Mouse (Mus musculus) spleen, embryonic (tissue): ENCODE measurements at regions not wholly inside any gene's neighbourhood (a gene's known extent, or its start where the extent isn't known, plus 50 kb on each side); places are given as distances from the start of the nearest gene placed in this dataset.

Experiments
- CTCF ChIA-PET: fragments of 350-600 bp; sonication (Branson Sonifier 250); formaldehyde crosslinking; loops from one replicate; lab custom pipeline; 2022; lab: Charles Lee

DNA sequence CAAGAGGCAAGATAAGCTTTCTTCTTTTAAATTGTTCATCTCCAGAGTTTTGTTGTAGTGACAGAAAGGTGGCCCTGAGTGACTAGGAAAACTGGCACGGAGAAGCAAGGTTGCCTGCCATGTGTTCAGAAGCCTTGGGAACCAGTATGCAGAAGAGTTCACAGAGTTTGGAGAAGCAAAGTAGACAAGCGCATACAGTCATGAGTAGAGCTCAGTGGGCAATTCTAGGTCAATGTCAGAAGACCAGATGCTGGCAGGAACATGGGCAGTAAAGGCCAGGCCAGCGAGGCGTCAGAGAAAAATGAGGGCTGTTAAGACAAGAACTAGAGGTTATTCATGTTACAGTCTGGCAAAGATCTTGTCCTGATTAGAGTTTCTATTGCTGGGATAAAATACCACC, 172.7 kb downstream of the Tmem17 start:
- CTCF ChIA-PET: no interaction called here

DNA sequence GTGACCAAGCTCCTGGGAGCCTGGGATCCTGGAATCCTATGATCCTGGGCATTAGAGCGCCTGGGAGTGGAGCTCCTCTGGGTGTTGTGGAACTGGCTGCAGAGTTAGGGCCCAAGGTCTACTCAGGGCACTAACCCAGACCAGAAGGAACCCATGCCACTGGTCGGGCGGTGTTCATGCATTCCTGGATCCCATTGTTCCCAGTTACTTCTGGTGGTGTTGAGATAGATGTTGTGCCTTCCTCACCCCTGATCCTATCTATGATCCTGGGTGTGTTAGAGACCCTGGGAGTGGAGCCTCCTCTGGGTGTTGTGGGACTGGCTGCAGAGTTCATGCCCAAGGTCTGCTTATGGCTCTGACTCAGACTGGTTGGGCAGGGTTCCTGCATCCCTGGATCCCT, 169.9 kb downstream of the B3gnt2 start:
- CTCF ChIA-PET: interaction anchor here (0.6 kb wide), 1 partner anchor 292 kb away, joined by 8 read pairs; no protein-coding TSS in a partner anchor

DNA sequence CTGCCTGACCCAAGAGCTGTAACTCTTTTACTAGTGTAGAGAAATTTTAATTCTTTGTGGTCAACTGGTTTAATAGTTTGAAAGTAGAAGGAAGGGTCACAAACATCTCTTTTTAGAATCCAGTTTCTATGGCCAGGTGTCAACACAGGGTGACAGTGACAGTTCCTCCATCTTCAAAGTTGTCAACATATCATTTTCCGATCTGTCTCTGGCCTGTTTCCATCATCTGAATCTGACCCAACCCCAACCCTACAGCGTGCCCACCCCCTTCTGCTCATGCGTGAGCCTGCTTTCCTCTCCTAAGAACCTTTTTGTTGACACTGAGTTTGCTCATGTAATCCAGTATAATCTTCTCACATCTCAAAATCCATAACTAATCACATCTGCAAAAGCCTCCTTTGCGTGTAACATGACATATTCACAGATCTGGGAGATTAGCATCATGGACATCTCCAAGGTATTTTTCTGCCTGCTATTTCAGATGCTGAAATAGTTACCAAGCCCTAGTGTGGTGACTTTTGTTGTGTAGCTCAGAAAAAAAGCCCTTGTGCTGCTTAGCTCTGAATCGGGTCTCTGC, 168.4 kb downstream of the B3gnt2 start:
- CTCF ChIA-PET: no interaction called here

DNA sequence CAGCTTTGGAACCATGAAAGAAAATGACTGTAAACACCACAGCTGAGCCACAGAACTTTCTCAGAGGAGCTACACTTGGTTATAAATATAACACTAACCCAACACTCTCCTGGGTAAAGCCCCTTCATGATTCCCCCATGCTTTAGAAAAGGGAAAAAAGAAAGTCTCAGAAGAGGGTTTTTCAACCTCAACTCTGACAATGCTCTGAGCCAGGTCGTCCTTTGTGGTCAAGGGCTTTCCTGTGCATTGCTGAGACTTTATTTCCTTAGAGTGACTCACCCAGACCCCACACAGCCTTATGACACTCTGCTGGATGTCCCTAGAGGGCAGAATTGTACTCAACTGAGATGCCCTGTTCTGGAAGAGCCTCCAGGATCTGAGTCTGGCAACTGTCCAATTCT, 167.8 kb downstream of the B3gnt2 start:
- CTCF ChIA-PET: no interaction called here

DNA sequence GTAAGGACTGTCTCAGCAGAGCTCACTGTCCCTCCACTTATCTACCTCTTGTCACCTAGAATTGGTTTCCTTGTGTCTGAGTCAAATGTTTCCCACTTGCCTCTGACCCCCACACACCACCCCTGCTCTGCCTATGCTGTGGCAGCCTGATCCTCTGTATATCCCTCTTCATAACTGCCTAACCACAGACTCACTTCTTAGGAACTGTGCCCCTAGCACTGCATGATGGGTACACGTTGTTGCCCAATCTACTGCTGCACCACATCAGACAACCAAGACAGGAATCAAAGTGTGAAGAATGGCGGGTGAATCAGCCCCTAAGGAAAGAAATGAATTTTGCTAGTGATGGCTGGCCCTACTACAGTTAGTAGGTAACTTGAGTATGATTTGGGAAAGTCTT, 167.4 kb downstream of the B3gnt2 start:
- CTCF ChIA-PET: no interaction called here

DNA sequence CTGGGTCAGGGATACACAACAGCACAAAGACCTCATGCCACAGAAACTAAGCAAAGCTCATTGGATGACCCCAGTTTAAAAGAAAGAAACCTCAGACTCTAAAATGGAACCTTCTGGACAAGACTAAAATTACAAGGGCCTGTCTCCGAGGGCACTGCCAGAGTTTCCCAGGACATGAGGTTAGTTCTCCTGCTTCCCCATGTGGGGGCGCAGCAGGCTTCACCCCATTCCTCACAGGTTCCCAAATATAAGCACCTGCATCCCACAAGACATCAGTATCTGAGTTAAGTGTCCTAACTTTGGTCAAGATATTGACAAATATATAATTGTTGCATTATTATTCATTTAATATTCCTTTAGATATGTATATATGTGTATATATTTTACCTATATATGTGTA, 166.8 kb downstream of the B3gnt2 start:
- CTCF ChIA-PET: no interaction called here

DNA sequence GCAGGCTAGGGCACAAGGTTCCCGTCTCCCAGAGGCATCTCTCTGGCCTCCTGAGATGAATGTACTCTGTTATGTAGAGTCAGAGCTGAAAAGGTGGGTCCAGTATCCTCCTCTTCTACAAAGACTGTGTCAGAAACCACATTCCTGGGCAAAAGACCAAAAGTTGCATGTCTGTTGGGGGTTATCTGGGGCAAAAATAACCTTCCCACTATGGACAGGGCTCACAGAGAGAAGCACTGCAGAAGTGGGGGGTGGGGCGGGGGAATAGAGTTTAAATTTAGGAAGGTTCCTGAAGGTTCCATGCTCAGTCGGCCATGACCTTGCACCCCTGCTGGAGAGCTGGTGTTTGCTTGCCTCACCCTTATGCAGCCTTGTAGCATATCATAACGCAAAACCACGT, 165.9 kb downstream of the B3gnt2 start:
- CTCF ChIA-PET: interaction anchor here (0.7 kb wide), 2 partner anchors 60 to 151 kb away, joined by 4 to 6 read pairs; no protein-coding TSS in a partner anchor

DNA sequence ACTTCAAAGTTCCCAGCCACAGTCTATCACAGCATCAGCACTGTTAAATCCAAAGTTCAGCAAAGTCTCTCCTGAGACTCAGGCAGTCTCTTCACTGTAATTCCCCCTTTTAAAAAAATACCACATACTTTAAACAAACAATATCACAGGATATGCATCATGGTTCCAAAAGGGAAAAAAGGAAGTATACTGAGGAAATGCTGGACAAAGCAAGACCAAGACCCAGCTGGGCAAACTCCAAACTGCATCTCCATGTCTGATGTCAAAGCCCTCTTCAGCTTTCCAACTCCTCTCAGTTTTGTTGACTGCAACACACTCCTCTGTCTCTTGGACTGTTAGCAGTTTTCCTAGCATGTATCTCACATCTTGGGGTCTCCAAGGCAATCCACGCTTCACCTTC, 165.5 kb downstream of the B3gnt2 start:
- CTCF ChIA-PET: no interaction called here

DNA sequence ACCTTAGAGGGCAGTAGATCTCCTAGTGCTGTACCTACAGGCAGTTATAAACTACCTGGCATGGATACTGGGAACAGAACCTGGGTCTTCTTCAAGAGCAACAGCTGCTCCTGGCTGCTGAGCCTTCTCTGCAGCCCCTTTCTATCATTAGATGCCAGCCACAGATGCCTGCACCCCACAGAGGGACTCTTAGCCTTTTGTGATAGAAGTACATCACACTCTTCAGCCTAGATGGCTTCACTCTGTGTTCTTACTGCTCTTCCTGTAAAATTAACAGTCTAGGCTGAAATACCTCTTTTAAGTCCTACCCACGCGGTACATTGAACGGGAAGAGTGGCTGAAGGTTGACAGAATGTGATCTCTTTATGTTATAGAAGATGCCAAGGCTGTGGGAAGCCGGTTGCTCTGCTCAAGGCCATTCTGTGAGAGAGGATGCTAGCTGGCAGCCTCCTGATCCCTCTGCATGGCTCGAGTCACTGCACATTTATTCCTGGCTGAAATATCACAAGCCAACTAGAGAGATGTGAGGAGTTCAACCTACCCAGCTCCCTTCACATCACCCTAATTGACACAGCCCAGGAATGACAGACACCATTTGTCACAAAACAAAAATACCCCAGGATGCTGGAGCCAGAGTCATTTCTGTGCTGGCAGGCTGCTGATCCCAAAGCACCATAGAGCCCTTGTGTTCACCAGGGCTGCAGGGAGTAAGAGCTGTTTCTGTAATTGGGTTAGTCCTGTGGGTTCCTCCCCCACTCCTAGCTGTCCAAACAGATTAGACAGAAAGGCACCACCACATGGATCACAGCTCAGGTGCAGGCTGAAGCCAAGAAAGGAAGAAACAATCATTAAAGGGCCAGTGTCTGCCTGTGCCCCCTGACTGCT, 162.5 kb downstream of the B3gnt2 start:
- CTCF ChIA-PET: no interaction called here

DNA sequence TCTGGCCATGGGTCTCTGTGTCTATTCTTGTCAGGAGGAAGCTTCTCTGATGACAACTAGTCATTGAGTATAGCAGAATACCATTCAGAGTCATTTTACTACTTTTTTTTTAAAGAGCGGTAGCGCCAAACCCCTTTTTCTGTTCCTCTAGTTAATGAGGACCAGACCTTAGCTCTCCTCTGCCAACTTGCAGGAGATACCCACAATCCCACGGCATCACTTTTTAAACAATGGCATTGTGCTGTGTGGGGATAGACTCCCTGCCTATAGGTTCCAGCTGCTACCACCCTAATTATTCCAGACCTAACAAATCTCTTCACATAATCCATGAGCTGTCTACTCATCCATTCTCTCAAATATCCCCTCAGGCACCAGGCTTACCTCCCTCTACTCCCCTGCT, 154.7 kb downstream of the B3gnt2 start:
- CTCF ChIA-PET: no interaction called here
